Mouse (Mus musculus): ENCODE data around the gene Ric8b. TPM values are rescaled to one million over a fixed set of nuclear protein-coding genes. Genes with fewer than 3 reads are reported as not detected.

The Ric8b gene
- total RNA-seq, 2 experiments from 2014 or later, result 44.8 to 46.4 TPM

DNA sequence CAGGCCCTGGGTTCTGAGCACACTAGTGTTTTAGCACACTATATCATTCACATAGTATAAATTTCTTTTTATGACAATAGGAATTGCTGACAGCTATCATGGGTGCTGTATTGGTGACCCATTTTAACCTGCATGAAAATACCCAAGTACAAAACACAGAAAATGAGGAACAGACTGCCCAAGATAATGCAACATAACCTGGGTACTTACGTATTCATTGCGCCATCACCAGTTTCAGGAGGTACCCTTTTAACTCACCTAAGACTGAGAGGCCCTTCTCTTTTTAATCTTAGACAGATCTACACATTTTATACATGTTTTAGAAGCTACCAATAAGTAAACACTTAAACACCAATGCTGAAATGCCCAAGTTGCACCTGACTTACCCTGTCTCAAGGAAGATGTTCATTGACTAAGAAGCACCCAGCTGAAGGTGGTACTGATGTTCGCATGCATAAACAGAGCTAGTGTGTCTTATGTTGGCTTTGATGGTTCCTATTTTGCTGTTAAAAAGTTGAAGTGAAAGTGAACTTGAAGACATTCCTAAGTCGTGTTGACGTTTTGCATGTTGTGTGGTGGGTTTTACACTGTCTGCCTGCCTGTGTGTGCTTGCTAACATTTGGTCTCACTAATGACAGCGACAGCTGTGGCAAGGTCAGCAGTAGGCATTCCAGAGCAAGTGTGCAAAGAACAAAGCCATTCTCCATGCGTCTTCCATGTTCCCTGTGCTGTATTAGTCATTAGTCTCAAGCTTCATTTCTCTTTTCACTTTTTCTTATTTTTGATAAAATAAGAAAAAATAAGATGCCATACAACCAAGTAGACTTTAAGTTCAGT is 86.0 kb downstream of the Ric8b start:
- DNase-seq (ENCODE audit: low spot score), result no peak

GRCm38 (mm10) chr10:85006573-85007310 is 89.3 kb downstream of the Ric8b start:
- no peak for DNase-seq (ENCODE audit: low spot score)

DNA sequence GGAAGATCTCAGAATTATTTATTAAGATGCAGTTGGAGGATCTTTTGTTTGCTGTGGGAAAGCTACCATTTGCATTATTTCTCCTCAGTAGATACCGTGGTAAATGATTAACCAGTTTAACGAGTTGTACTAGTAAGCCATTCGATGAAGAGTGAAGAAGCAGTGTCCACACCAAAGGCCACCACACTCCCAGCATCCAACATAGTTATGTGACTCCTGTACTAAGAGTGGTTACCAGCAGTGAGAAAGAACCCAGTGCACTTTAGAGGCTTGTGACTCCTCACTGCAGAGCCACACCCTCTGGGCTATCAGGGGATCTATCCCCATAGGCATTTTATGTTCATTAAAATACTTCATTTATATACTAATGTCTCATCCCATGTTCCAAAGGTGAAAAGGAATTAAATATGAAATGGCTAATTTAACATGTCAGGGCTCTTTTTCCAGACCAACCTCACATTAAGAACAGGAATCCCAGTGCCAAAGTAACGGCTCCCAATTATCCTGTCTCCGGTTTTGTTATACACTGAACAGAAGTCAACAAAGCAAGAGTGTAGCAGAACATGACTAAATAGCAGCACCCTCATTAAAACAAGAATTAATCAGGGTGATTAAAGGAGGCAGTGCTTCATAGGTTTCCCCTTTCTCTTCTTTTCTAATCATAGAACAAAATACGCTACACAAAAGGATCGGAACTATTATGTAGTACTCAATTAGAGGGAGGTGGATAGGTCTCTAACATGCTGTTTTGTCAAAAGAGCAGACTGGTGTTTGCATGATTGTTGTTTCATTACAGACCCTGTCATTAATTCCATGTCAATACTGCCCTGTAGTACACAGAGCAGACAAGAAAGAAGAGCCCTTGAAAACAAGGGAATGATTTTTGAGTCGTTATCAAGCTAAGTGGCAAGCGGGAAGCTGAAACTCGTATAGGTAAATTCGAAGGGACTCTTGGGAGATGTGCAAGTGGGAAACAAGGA is 90.7 kb downstream of the Ric8b start:
- DNase-seq (ENCODE audit: low spot score), result no peak

GRCm38 (mm10) chr10:85011066-85011465 is 93.7 kb downstream of the Ric8b start:
- DNase-seq (ENCODE audit: low spot score), result no peak

GRCm38 (mm10) chr10:85013464-85013863 is 96.0 kb downstream of the Ric8b start:
- no peak for DNase-seq (ENCODE audit: low spot score)

DNA sequence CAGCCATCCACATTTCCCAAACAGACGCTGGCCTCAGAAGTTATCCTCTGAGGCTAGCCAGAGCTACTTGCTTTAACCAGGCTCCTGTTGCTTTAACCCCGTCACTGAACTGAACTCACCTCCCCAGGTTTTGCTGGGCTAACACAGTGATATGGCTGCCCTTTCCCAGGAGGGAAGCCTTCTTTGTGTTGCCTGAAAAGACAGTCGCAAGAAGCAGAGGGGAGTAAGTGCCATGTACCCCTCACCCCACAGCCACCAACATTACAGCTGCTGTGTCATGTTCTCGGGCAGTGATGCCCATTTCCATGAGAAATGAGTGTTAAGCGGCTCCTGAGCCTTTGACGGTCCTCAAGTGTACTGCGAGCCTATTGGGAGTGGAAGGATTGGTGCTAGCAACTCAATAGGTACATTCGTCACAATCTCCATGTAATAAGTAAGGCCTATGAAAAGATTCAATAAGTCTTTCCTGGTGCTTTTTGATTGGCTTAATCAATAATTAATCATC is 96.6 kb downstream of the Ric8b start:
- no peak for DNase-seq (ENCODE audit: low spot score)

DNA sequence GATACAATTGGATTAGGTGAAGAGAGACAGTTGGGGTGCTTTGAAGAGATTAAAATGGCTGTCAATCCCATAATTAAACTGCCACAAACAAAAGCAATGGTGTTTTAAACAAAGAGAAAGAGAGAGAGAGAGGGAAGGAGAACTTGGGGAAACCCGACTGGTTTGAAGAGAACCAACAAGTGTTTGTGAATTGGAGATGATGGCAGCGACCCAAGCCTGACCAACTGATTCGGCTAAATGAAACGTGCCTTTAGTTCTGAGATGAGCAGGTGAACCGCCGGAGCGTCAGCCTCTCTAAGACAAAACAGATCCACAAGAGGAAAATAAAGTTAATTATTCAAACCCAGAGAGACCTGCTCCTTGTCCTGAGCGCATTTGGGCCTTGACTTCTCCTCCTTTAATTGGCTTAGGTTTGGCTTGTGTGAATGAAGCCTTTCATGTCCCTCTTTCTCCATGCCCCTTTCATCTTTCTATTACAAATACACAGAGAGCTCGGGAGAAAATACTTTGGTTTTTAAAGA is 97.1 kb downstream of the Ric8b start:
- no peak for DNase-seq (ENCODE audit: low spot score)

- DNase-seq (ENCODE audit: low spot score), result no peak
Measured at GRCm38 (mm10) chr10:85022647-85023312, 105.4 kb downstream of the Ric8b start.

- no peak for DNase-seq (ENCODE audit: low spot score)
Measured at GRCm38 (mm10) chr10:85023313-85023666, 105.9 kb downstream of the Ric8b start.

DNA sequence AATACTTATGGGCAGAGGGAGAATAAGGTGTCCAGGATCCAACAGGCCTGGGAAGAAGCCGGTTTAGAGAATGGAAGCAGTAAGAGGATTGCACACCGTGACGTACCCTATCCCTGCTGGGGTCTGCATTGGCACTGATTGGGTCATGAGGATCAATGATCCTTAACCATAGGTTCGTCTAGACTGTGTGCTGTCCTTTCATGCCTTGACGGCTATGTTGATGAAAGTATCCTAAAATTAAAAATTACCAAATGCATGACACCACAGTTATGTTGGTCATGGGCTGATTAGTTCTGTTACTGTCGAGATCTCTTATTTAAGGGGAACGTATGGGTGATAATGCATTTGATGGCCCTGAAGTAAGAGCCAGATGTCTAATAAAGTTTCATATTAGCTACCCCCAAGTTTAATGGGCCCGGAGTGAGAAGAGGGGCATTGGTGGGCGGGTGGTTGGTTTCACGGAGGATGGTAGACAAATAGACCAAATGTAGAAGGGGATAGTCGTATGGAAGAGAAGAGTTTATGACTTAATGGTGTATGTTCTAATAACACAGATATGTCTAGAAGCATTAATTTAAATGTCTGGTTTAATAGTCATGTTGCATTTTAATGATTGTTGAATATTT is 108.5 kb downstream of the Ric8b start:
- no peak for DNase-seq (ENCODE audit: low spot score)

GRCm38 (mm10) chr10:85027619-85028175 is 110.3 kb downstream of the Ric8b start:
- peak; percentile 60 for DNase-seq (ENCODE audit: low spot score)

- DNase-seq (ENCODE audit: low spot score), result no peak
Measured at GRCm38 (mm10) chr10:85035131-85035725, 117.8 kb downstream of the Ric8b start.

GRCm38 (mm10) chr10:85038147-85038546 is 120.7 kb downstream of the Ric8b start:
- no peak for DNase-seq (ENCODE audit: low spot score)

GRCm38 (mm10) chr10:85038852-85039251 is 121.4 kb downstream of the Ric8b start:
- DNase-seq (ENCODE audit: low spot score), result no peak

GRCm38 (mm10) chr10:85044191-85044711 is 126.8 kb downstream of the Ric8b start:
- no peak for DNase-seq (ENCODE audit: low spot score)

- DNase-seq (ENCODE audit: low spot score), result peak; percentile 48
Measured at GRCm38 (mm10) chr10:85044732-85045720, 127.6 kb downstream of the Ric8b start.

GRCm38 (mm10) chr10:85046585-85046984 is 129.2 kb downstream of the Ric8b start:
- peak; percentile 31 for DNase-seq (ENCODE audit: low spot score)

GRCm38 (mm10) chr10:85048008-85048407 is 130.6 kb downstream of the Ric8b start:
- DNase-seq (ENCODE audit: low spot score), result no peak

All from gastrocnemius, adult 18-20 months (tissue).